Mouse (Mus musculus) lung, postnatal 36 days (tissue): ENCODE results near the gene Lrit3.
"Not testable (repeated sequence)": the region's sequence is repeated elsewhere in the genome, so short reads cannot be mapped to it uniquely, and the experiment has no call there.

Experiments
- DNase-seq: peaks from one replicate; pipeline ENCODE4 v3.0.0; 2022; ENCODE audit warnings: mixed read lengths

Lrit3 gene

GRCm38 (mm10) chr3:129766971-129767794 lies 36.6 kb downstream of the Lrit3 start:
- DNase-seq = no peak

GRCm38 (mm10) chr3:129766106-129766505 lies 37.7 kb downstream of the Lrit3 start:
- no peak for DNase-seq

GRCm38 (mm10) chr3:129757599-129757998 lies 46.2 kb downstream of the Lrit3 start:
- DNase-seq = not testable (repeated sequence)

- DNase-seq = peak; percentile 26
Observed at GRCm38 (mm10) chr3:129754650-129755604, 48.9 kb downstream of the Lrit3 start, which contains the start of gene Egf. Egf (minus strand) TSS chr3:129755316.

- peak; percentile 39 for DNase-seq
Observed at GRCm38 (mm10) chr3:129744803-129745202, 59.0 kb downstream of the Lrit3 start.

GRCm38 (mm10) chr3:129742781-129743180 lies 61.0 kb downstream of the Lrit3 start:
- no peak for DNase-seq

GRCm38 (mm10) chr3:129738291-129739183 lies 65.3 kb downstream of the Lrit3 start:
- DNase-seq = no peak
